In genomic region chr3:79884305-79884704, GRCm38 (mm10) we compare ENCODE assay signal across 8 mouse cellular contexts. TPM values are rescaled to one million over a fixed set of nuclear protein-coding genes. Genes with fewer than 3 reads are reported as not detected.
A peak's percentile ranks its signal among the peaks of the same experiment; 100 is the strongest.
DNase-seq lines count a peak whose midpoint lies in the region; ATAC-seq lines count a peak whose summit lies in the region.

TSS of gene Fam198b (plus strand) at chr3:79884533.

- H3K4me3 ChIP-seq in midbrain, embryonic 12.5 days = no peak within 1 kb of the TSS
- no peak within 1 kb of the TSS for H3K4me3 ChIP-seq in midbrain, embryonic 10.5 days
- H3K4me3 ChIP-seq in neural tube, embryonic 15.5 days (replicated peaks) = peak within 1 kb of the TSS; percentile 15; the same call in 1 of the 2 replicates

- no peak within 1 kb of the TSS for H3K27ac ChIP-seq in midbrain, embryonic 12.5 days (replicated peaks)
- no peak within 1 kb of the TSS for H3K27ac ChIP-seq in midbrain, embryonic 10.5 days (replicated peaks)
- H3K27ac ChIP-seq in neural tube, embryonic 15.5 days (replicated peaks) = no peak within 1 kb of the TSS

- H3K4me1 ChIP-seq in midbrain, embryonic 12.5 days = peaks cover 5% of the 10 kb centered on the region; the same call in 1 of the 2 replicates
- peaks cover 15% of the 10 kb centered on the region for H3K4me1 ChIP-seq in midbrain, embryonic 10.5 days
- peaks cover 20% of the 10 kb centered on the region for H3K4me1 ChIP-seq in neural tube, embryonic 15.5 days

- intact Hi-C loops in left cerebral cortex, postnatal 25 days (cut with DNase I) = loop anchor here (1.0 to 10.0 kb wide), 3 partner anchors 90 to 920 kb away; partner anchors contain the start of gene Gria2

- H3K9ac ChIP-seq in midbrain, embryonic 12.5 days (replicated peaks) = no peak within 1 kb of the TSS
- no peak within 1 kb of the TSS for H3K9ac ChIP-seq in neural tube, embryonic 15.5 days (replicated peaks)

- no peaks in the 10 kb centered on the region for H3K9me3 ChIP-seq in midbrain, embryonic 12.5 days
- no peaks in the 10 kb centered on the region for H3K9me3 ChIP-seq in midbrain, embryonic 10.5 days (replicated peaks)
- no peaks in the 10 kb centered on the region for H3K9me3 ChIP-seq in neural tube, embryonic 15.5 days (replicated peaks)

- 58% methylated on average over 5 of the region's 5 CpGs for WGBS in midbrain, embryonic 12.5 days
- 59% methylated on average over 5 of the region's 5 CpGs for WGBS in midbrain, embryonic 10.5 days
- WGBS in neural tube, embryonic 15.5 days = 54% methylated on average over 5 of the region's 5 CpGs

- 0 out of 2 replicates have a peak, but pooled peaks have one; percentile 6 for ATAC-seq in midbrain, embryonic 12.5 days (ENCODE audit: low FRiP score, low read depth)
- ATAC-seq in neural tube, embryonic 15.5 days (ENCODE audit: low FRiP score) = no peak; the same call in 1 of the 2 replicates

- H3K36me3 ChIP-seq in midbrain, embryonic 12.5 days = no peaks in the 10 kb centered on the region
- H3K36me3 ChIP-seq in midbrain, embryonic 10.5 days = no peaks in the 10 kb centered on the region
- H3K36me3 ChIP-seq in neural tube, embryonic 15.5 days = no peaks in the 10 kb centered on the region

- DNase-seq in adrenal gland, postnatal 36 days = no peak
- DNase-seq in adrenal gland, adult 2 months = no peak
- no peak for DNase-seq in midbrain, embryonic 10.5 days (ENCODE audit: low spot score)
- peak; percentile 33 for DNase-seq in heart, postnatal 4 days
- DNase-seq in spleen, postnatal 10 days (ENCODE audit: low spot score in 2 of 2) = no peak
- DNase-seq in left cerebral cortex, postnatal 25 days (ENCODE audit: low spot score in 2 of 2) = no peak

- no peaks in the 10 kb centered on the region for H3K27me3 ChIP-seq in midbrain, embryonic 12.5 days
- H3K27me3 ChIP-seq in midbrain, embryonic 10.5 days (ENCODE audit: low read depth, poor library complexity, severe bottlenecking) = no peaks in the 10 kb centered on the region
- no peaks in the 10 kb centered on the region for H3K27me3 ChIP-seq in neural tube, embryonic 15.5 days (replicated peaks)

- no peak within 1 kb of the TSS for H3K4me2 ChIP-seq in midbrain, embryonic 12.5 days (replicated peaks)
- H3K4me2 ChIP-seq in neural tube, embryonic 15.5 days = peak within 1 kb of the TSS; percentile 49

RNA-seq across cellular contexts. Expression of gene Fam198b, which starts in this region (rescaled TPM):
- total RNA-seq in adrenal gland, postnatal 36 days (2021) = 10 to 100 TPM; 10.6 to 31.6 TPM
- 10 to 100 TPM in 1 of 2 experiments, 1 to 10 TPM in 1; 6.2 to 31.2 TPM for total RNA-seq in adrenal gland, adult 2 months (2021)
- polyA plus RNA-seq in adrenal gland, adult 2 months (2012; rRNA removed) = 2.8 and 5.4 TPM in 2 replicates
- polyA plus RNA-seq in midbrain, embryonic 12.5 days (2016; fragmentation: Nextera tagmentation; extraction: Ambion mirVana) = 1.8 and 2.8 TPM in 2 replicates
- 2.0 and 2.7 TPM in 2 replicates for polyA plus RNA-seq in midbrain, embryonic 10.5 days (2016; fragmentation: Nextera tagmentation; extraction: Ambion mirVana)
- total RNA-seq in heart, postnatal 4 days (2021) = 100 to 1,000 TPM; 116 to 133 TPM
- 5.2 and 8.9 TPM in 2 replicates for polyA plus RNA-seq in neural tube, embryonic 15.5 days (2015; fragmentation: Nextera tagmentation; extraction: Ambion mirVana)
- total RNA-seq in left cerebral cortex, postnatal 25 days (2021) = 10 to 100 TPM in 1 of 2 experiments, 1 to 10 TPM in 1; 8.8 to 10.4 TPM
